Mouse (Mus musculus): ENCODE results near the gene Antxr1. TPM values are rescaled to one million over a fixed set of nuclear protein-coding genes. Genes with fewer than 3 reads are reported as not detected.

Gene Antxr1
- total RNA-seq, 2 experiments from 2014 or later, result 15.4 to 16.5 TPM

DNA sequence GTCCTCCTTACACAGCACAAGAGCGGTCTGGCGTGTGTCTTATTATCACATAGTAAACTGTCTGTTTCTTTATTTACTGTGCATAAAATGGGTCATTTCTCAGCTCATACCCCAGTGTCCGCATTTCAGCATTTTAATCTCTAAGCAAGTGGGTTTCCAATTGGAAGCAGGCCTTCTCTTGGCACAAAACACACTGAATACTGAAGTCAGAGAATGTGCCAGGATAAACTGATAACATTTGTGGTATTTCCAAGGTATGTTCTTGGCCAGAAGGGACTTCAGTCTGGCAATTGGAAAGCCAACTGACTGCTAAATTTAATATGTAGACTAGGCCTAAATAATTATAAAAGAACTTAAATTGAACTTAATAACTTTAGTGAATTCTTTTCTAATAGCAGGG, 84.9 kb downstream of the Antxr1 start:
- DNase-seq (ENCODE audit: low spot score in 2 of 2), result no peak

DNA sequence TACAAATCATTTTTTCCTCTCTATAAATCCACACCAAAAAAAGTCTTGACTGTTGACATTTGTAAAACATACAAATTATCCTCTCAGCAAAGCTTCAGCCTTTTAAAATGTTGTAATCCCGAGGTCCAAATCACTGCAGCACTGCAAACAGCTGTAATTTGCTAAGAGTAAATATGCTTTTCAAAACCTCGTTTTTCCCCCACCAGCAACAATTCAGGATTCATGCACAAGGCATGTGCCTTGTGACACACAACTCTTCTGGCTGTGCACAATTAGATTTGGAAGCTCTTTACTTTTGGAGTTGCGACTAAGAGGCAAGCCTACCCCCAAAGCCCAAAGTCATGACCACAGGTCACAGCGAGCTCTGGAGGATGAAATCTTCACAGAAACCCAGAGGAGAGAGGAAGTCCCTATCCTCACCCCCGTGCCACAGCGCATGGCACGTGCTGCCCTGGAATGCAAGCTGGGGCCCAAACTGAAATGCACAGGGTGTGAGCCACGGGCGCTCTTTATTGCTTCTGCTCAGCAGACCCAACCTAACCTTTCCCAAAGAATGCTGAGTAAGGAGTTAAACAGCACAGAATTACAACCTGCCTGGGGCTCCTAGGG, 87.3 kb downstream of the Antxr1 start:
- no peak for DNase-seq (ENCODE audit: low spot score in 2 of 2)

DNA sequence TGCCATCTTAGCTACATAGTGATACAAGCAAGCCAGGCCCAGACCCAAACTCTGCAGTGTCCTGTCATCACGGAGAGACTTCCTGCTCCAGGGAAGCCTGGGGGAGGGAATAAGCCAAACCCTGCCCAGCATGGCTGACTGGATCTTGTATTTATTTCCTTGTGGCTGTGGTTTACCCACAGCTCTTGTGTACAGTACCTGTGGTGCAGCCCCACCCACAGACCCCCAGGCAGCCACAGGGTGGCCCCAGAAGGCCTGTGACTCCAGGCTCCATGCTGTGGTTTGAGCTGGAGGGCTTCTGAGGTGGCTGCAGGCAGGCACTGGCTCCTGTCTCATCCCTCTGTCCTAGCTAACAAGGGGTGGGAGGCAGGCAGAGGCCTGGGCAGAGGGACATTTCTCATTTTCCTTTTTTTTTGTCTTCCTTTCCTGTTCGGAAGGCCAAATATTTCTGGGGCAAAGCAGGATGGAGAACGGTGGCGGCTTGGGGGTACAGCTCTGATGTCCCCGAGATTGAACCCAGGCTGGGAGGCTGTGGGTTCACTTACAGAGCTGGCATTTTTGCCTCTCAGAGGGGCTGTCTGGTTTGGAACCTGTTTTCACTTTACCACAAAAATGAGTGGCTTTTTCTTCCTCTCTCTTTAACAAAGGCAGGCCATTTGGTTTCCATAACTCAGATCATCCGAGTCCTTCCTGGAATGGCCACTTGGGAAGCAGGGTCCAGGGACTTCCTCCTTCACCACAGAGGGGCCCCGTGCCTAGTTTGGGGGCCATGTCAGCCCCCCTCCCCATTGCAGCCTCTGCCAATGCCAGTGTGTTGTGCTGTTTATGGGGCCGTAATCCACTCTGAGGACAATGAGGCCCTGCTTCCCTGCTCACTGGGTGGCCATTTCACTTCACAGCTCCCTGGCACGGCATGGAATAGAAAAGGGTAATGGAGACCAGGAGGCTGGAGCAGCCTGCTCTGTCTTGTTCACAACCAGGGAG, 91.2 kb downstream of the Antxr1 start:
- DNase-seq (ENCODE audit: low spot score in 2 of 2), result no peak

DNA sequence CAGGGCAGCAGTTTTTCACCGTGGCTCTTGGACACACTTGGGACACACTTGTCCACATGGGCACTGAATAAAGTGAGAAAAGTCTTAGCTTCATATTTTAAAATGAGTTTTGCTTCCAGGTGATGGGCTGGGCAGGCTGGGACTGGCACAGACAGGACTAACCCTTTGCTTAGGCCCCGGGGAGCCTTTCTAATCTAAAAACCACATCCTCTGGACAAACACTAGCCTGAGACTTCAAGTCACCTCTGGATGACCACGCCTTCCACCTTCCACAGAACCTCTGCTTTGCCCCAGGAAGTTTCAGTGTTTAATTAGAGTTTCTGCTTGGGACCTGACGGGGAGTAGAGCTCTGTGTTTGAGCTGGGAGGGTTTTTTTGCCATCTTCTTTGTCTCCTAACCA, 98.4 kb downstream of the Antxr1 start:
- no peak for DNase-seq (ENCODE audit: low spot score in 2 of 2)

DNA sequence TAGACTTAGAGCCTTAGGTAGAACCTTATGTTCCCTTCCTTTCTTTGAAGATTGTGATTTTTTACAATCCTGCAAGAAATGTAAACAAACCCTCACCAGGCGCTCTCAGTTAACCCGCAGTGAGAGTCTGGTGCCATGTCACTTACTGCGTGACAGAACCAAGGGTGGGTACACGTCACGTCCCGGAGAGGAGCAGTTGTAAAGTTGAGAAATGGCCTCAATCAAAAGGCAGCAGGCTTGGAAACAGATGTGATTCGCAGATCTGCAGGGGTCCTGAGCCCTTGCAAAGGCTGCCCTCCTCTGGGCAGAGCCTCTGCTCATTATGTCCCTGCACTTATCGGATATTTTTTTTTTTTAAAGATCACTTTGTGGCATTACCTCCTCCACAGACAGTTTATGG, 99.6 kb downstream of the Antxr1 start:
- DNase-seq (ENCODE audit: low spot score in 2 of 2), result no peak

DNA sequence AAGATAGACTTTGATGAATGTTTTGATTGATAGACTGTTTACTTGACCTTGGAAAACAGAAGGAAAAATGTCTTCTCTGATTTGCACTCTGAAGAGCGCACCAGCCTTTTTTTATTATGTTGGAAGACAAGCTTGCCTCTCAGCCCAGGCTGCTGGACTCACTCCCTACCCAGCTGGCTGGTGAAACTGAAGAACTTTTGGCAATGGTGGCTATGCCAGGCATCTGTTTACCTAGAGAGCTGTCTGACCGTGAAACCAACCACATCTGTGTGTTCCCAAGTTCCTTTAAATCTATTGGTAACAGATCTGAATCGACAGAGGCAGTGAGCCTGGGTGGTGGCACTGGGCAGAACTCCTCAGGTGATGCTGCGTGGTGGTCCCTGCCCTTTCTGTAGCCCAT, 102.5 kb downstream of the Antxr1 start:
- DNase-seq (ENCODE audit: low spot score in 2 of 2), result no peak

DNA sequence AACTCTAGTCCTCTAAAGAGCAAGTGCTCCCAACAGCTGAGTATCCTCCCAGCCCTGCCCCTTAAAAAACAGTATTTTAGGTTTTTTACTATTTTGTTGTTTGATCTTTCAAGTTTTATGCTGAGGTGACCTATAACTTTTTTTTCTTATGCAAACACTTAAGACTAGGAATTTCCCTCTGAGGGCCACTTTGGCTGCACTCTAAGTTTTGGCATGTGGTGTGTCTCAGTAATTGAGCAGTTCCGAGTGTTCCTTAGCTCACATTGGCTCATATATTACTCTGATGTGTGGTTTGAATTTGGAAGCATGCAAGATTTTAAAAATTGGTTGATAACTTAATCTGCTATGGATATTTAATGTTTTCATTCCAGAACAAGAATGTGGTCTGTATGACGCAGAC, 105.6 kb downstream of the Antxr1 start:
- DNase-seq (ENCODE audit: low spot score in 2 of 2), result no peak

DNA sequence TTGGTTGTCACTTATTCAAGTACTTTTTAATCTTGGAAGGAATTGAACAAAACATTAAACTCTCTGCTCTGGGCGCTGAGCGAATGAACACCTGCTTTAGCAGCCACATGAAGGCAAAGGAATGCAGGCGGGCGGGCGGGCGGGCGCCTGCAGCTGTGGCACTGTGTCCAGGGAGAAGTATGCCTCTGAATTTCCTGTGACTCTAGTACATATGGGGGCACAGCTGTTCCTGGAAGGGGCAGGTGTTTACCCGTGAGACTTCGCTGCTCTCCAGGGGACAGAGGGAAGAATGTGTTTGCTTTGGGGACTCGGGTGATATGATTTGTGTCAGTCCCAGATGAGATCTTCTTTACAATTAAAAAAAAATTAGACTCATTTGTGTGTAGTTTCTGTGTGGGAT, 107.7 kb downstream of the Antxr1 start:
- no peak for DNase-seq (ENCODE audit: low spot score in 2 of 2)

DNA sequence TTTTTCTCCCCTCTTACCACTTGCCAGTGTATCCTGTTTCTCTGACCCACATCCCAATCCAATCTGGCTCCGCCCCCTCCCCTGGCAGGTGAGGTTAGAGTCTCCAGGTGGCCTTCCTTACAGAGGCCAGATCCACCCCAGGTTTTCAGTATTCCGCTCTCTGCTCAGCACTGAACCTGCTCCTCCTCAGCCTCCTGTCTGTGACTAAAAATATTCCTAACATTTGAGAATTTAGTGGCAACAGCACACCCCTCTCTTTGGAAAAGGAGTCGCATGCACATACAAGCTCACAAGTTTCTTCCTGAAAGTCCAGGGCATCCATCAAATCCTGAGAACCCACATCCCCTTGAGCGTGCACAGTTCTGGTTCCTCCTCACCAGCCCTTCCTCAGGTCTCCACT, 109.3 kb downstream of the Antxr1 start:
- DNase-seq (ENCODE audit: low spot score in 2 of 2), result no peak

DNA sequence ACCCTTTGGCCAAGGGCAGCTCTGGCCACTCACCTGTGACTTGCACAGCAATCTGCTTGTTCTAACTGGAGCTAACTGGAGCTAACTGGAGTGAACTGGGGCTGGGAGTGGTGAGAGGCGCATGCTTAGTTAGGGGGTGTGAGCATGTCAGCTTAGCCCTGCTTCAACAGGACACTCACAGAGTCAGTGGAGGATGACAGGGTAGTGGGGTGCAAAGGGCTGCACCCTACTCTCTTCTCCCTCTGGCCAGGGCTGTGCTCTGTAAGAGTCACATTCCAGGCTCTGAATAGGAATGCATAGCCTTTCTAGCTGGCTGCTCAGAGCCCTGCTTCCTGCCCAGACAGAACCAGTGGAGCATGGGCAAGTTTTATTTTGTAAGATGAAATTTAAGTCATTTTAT, 110.3 kb downstream of the Antxr1 start:
- no peak for DNase-seq (ENCODE audit: low spot score in 2 of 2)

DNA sequence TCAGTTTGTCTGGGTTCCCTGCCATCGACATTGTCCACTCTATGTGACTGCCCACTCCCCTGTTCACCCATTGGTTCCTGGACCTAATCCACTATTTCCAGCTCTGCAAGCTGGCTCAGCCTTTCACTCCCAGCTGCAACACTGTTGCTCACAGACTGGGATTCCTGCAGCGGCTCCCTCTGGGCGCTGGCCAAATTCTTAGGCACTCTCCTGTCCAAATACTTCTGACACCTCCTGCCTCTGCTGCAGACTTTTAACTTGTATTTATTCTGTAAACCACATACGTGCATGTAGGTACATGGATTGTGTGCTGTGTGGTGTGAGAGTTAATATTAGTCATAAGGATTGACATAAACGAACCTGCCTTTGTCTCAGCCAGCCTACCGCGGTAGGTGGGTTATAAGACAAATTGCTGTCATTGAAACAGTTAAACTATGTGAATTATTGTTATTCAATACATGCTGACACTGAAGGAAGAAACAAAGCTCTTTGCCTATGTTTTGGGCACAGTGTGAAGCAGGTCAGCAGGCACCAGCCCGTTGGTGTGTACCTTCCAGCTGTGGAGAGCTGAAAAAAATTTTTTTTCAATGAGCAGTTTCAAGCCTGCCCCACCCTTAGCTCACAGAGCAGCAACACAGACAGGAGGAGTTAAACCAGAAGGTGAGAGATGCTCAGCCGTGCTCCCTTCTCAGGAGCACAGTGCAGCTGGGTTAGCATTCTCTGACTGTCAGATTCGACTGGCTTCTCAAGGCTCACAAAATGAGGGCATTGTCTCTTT, 112.6 kb downstream of the Antxr1 start:
- DNase-seq (ENCODE audit: low spot score in 2 of 2), result no peak

DNA sequence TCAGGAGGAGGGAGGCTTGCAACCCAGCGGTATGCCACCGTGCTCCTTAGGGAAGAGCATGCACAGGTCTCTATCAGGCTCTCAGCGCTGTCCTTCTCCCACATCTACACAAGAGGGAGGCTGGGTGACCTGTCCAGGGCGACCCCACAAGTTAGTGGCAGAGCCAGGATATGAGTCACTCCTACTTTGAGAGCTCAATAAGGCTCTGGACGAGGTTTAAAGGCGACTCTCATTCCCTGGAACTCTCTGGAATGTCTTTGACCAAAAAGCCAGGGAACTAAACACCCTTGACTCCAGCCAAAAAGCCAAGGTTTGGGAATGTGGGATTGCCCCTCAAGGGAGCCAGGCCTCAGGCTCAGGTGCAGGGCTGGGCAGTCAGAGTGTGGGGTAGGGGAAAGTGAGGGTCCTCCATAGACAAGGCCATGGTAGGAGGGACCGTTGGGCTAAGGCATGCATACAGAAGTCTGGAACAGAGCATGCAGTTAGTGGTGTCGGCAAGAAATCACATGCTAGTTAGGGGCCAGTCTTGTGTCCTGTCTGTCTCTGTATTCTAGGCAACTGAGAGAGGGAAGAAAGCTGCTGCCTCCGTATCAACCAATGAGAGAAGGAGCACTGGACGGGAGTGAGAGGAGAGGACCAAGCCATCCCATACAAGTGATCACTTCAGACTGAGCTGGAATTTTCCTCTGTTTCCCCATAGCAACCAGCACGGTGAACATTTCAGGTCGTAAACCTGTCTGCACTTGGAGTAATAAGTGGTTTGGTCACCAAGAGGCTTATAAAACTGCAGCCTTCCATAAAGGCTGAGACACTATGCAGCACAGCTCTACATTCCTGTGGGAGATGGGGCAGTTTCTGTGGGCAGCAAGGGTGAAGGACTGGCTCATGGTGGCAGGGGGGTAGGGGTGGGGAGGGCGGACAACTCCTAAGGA, 116.3 kb downstream of the Antxr1 start:
- DNase-seq (ENCODE audit: low spot score in 2 of 2), result no peak

DNA sequence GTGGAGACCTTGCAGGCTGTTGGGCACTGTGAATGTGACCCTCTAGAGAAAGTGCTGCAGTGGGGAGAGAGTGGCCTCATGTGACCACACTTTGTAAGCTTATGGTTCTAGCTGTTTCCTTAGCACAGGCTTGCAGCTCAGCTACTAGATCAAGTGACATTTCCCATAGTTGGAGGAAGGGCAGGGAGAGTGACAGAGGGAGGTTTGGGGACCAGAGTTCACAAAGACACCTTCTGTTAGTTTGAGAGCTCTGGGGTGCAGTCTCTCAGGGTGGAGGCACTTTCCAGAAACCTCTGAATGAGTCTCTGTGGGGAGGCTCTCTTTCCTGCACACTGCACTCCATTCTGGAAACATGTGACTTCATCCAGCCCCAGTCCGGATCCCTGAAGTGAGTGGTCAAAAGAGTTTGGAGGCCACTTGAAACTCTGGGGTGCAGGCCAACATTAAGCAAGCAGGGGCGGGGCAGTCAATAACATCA, 119.5 kb downstream of the Antxr1 start:
- no peak for DNase-seq (ENCODE audit: low spot score in 2 of 2)

DNA sequence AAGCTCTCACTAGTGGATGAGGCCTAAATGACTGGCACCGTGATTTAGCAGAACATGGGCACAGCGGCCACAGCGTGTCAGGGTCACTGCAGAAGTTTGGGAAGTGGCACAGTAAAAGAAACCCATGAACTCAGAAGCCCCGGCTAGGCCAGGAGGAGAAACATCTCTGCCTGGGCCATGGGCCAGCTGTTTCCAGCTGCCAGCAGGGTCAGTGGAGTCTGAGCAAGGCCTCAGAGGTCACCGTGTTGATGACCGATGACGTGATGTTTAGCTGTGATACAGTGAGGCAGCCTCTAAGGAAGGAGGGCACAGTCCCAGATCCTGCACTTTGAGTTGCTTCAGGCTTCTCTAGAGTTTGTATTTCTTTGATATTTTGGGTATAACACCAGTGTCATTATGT, 122.4 kb downstream of the Antxr1 start:
- DNase-seq (ENCODE audit: low spot score in 2 of 2), result no peak

DNA sequence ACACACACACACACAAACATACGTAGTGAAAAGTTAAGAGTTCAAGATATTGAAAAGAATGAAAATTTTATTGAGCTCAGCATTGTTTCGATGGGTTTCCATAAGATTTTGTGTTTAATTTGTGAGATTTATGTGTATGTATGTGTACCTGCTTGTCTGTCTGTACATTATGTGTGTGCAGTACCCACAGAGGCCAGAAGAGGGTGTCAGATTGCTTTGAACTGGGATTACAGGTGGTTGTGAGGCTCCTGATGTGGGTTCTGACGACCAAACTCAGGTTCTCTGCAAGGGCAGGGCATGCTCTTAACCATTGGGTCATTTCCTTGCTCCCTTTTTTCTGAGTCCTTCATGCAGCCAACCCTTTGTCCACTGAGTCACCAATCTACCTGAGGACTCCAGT, 124.1 kb downstream of the Antxr1 start:
- DNase-seq (ENCODE audit: low spot score in 2 of 2), result no peak

DNA sequence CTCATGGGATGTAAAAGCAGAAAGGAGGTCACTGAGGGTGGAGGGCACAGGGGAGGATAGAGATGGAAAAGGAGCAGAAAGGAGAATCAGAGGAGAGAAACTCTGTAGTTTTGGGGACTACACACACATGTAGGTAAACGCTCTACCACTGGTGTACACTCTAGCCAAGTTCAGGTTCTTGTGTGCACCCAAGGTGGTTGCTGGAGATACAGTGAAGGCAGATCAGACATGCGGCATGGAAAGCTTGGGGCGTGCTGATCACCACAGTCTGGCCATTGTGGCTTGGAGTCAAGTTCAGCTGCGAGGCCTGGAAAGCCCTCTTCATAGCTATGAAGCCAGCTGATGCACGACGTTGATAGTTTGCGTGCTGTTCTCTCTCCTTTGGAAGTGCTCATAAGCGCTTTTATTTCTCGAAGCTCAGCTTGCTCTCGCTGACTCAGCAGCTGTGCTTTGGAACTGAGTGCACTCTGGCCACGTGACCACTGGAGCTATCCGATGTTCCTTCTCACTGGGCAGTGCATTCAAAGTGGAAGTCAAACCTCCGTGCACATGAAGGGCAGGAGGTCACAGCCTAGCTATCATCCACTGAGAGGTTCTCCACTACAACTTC, 128.1 kb downstream of the Antxr1 start:
- DNase-seq (ENCODE audit: low spot score in 2 of 2), result peak; percentile 34 to 39

DNA sequence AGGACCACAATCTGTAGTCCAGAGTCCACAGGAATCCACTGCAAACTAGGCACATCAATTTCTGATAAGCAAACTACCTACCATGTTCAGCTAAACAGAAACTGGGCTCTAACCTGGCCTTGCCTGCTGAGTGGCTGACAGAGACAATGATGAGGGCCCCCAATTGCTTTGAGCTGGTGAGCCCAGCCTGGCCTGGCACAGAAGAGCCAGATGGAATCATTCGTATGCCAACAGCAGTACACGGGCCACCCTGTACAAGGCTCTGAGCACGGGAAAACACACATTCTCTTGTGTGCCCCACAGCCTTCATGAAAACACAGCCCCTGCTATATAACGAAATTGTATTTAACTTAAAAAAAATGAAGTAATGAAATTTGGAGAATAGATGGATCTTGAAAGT, 128.8 kb downstream of the Antxr1 start:
- DNase-seq (ENCODE audit: low spot score in 2 of 2), result peak in 1 of 2 experiments; percentile 24

DNA sequence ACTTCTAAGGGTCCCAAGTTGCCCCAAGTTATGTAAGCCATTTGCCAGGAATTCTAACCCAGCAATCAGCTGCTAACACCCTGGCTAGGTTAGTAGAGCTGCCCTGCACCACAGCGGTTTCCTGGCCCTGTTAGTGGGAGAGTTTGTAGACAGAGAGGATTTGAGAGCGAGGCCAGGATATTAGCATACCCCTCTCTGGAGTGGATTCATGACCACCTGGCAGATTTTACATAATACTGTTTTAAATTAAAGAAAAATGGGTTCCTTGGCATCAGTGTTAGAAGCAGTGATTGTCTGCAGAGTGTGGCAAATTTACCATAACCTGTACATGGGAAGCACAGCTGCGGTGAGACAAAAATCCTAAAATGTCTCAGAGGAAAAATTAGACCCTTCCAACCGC, 132.2 kb downstream of the Antxr1 start:
- DNase-seq (ENCODE audit: low spot score in 2 of 2), result no peak

DNA sequence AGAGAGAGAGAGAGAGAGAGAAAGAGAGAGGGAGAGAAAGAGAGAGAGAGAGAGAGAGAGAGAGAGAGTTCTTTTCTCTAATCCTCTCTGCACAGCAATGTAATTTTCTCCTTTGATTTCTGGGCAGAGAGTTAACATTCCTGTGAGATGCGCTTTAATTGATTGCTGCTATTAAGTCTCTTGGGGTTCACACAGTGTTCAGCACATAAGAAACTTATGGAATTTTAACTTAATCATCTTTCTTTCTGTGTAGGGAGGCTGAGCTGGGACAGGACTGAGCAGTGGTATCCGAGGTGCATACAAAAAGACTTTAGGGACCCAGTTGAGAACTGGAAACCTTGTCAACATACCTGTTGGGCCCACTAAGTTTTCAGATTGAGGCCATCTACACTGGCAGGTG, 132.6 kb downstream of the Antxr1 start:
- no peak for DNase-seq (ENCODE audit: low spot score in 2 of 2)

DNA sequence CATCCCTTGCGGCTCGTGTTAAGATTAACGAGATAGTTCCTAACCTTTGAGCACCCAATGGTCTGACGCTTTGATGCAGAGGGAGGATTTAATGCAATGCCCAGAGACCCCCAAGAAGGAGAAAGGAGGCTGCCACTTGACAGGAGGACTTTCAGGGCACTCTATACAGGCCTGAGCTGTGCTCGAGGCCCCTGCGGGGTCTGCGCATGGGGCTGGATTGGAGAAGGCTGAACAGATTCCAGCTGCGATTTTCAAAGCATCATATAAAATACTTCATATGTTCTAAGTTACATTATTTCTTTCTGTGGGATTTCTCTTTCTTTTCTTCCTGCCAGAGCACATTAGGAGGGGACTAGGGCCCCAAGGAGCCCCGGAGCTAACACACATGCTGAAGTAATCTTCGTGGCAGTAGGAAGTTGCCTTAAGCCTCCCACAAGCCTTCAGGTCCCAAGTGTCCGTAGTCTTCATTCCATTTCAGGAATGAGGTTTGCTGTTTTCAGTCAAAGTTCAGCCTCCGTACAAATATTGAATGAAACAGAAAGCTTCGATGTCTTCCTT, 133.5 kb downstream of the Antxr1 start:
- no peak for DNase-seq (ENCODE audit: low spot score in 2 of 2)
